Mouse (Mus musculus): ENCODE data around the gene Ccdc63.
A peak's percentile ranks its signal among the peaks of the same experiment; 100 is the strongest.

The Ccdc63 gene

DNA sequence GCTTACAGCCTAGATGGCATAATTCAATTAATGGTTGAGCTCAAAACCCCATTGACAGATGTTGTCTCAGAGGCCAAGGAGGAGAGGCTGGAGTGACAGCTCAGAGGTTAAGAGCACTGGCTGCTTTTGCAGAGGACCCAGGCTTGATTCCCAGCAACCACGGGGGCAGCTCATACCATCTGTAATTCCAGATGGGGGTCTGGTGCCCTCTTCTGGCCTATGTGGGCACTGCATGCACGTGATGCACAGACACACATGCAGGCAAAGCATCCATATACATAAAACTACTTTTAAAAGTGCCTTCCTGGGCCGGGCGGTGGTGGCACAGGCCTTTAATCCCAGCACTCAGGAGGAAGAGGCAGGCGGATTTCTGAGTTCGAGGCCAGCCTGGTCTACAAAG, 24.4 kb downstream of the Ccdc63 start:
- no peak for DNase-seq (ENCODE audit: low spot score)

- DNase-seq (ENCODE audit: low spot score) = no peak
Observed at GRCm38 (mm10) chr5:122115266-122115763, 25.3 kb downstream of the Ccdc63 start.

GRCm38 (mm10) chr5:122114176-122114575, 26.4 kb downstream of the Ccdc63 start:
- DNase-seq (ENCODE audit: low spot score) = peak; percentile 81

DNA sequence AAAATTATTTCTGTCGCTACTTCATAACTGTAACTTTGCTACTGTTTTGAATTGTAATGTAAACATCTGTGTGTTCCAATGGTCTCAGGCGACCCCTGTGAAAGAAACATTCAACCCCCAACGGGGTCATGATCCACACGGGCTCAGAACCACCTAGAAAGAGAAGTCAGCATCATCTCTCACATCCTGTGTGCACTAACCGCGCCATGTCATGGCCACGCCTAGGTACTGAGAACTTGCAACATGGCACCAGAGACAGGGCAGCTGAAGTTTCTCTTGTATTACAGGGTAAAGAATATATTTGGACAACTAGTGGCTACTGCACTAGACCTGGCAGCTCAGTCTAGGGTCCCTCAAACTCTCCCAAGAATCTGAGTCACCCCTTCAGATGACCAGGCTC, 27.2 kb downstream of the Ccdc63 start:
- no peak for DNase-seq (ENCODE audit: low spot score)

DNA sequence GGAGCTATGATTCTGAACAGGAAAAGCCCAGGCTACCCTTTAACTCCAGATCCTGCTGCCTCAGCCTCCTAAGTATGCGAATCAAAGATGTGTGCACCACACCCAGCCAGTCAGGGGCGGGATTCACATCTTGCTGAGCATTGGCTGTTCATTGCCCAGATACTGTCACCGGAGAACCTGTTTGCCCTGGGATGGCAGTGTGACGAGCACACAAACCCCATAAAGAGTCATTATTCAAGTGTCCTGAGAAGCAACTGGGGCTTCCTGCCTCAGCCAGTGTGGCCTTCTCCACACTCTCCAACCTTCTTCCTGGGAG, 28.7 kb downstream of the Ccdc63 start:
- no peak for DNase-seq (ENCODE audit: low spot score)

DNA sequence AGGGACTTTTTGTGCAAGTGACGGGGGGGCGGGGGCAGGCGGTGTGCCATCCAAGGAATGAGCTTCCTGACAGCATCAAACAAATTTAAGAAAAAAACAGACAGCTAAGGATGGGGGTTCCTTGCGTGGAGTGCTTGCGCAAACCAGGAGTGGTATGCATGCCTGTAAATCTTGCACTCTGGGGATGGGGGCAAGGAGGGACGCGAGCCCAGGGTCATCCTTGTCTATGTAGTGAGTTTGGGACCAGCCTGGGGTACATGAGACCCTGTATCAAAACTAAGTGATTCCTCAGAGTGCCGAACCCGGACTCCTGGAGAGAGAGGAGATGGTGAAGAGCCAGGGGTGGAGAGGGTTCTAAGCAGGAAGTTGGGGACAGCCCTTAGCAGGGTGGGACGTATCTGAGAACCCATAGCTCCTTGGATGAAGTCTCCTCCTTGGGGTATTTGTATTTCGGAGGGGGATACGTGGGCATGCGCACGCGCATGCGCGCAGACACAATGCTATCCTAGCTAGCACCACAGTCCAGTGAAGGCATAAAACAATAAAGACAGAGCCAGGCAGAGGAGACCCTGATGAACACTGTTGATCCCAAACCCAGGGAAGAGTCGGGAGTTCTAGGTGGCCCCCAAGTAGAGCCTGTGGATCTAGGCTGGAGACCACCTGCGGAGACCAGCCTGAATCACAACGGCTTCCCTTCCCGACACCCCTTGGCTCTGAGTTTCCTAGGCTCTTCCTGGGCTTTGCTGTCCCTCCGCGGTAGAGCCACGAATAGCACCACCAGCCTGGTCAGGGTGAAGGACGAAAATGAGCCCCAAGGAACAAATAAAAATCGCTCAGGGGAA, 29.3 kb downstream of the Ccdc63 start:
- no peak for DNase-seq (ENCODE audit: low spot score)

DNA sequence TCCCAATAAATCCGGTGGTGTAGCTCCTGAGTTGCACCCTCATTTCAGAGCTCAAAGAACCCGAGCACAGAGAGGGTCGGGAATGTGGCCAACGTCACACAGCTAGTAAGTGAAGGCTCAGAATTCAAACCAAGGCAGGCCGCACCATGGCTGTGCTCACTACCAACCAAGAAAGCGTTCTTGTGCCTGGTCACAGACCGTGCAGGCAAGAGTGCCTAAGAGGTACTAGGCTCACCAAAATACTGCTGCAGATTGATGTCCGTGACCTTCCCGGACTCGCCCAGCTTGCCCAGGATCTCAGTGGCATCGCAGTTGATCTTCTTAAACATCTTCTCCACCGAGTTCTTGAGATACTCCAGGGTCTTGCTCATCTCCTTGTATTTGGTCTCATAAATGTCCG, 30.0 kb downstream of the Ccdc63 start:
- DNase-seq (ENCODE audit: low spot score) = no peak

GRCm38 (mm10) chr5:122109325-122110060, 31.1 kb downstream of the Ccdc63 start:
- no peak for DNase-seq (ENCODE audit: low spot score)

GRCm38 (mm10) chr5:122108104-122108503, 32.5 kb downstream of the Ccdc63 start:
- DNase-seq (ENCODE audit: low spot score) = no peak

GRCm38 (mm10) chr5:122106212-122106611, 34.4 kb downstream of the Ccdc63 start:
- DNase-seq (ENCODE audit: low spot score) = no peak

DNA sequence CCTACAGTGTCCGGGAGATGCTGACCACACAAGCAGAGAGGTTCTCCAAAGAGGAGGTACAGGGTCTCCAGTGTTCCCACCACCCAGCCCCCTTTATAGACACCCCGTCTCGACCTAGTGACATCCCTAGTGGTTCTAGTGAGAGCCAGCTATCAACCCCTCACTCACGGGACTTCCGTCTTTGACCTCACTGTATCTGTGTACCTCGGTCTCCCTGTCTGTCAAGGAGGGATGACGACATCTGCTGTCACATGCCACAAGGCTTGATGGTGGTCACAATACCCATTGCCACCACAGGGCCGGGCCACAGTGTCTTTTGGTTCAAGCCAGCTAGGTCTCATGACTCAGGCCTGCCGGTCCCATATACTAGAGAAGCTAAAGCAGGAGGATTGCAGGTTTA, 35.6 kb downstream of the Ccdc63 start:
- DNase-seq (ENCODE audit: low spot score) = no peak

GRCm38 (mm10) chr5:122104201-122104600, 36.4 kb downstream of the Ccdc63 start:
- DNase-seq (ENCODE audit: low spot score) = peak; percentile 69

DNA sequence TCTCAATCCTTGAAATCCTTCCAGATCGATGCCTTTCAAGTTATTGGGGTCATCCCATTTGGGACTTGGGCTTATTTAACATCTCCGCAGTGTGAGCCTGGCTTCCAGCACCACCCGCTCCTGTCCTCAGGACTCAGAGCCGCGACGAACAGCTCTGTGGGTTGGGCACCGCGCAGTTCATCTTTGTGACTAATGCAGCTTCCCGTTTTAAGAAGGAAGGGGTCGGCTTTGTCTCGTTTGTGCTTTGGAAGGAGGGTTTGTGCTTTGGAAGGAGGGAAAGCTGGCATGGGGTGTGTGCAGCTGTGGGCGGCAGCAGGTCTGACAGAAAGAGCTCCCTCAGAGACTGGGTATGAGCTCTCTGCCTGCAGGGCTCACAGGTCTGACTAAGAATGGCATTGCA, 37.5 kb downstream of the Ccdc63 start:
- no peak for DNase-seq (ENCODE audit: low spot score)

GRCm38 (mm10) chr5:122102476-122103050, 38.1 kb downstream of the Ccdc63 start:
- DNase-seq (ENCODE audit: low spot score) = no peak

DNA sequence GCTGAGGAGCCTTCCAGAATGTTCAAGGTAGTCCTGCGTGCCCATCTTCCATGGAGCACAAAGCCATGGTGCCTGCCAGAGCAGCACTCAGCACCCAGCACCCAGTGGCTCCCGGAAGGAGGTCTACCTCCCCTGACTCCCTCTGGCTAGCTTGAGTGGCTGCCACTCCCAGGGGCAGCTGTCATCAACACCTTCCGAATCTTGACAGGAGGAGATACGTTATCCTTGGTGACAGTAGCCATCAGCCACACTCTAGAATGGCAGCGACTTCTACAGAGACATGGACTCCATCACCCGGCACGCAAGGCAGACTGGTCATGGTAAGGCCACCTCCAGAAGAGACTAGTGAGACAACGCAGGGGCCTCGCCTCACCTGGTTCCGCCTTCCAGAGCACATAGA, 46.2 kb downstream of the Ccdc63 start:
- DNase-seq (ENCODE audit: low spot score) = no peak

- no peak for DNase-seq (ENCODE audit: low spot score)
Observed at GRCm38 (mm10) chr5:122093734-122094133, 46.9 kb downstream of the Ccdc63 start.

GRCm38 (mm10) chr5:122092794-122093193, 47.8 kb downstream of the Ccdc63 start:
- no peak for DNase-seq (ENCODE audit: low spot score)

GRCm38 (mm10) chr5:122091070-122091469, 49.6 kb downstream of the Ccdc63 start:
- DNase-seq (ENCODE audit: low spot score) = peak; percentile 70

GRCm38 (mm10) chr5:122089664-122090063, 51.0 kb downstream of the Ccdc63 start:
- no peak for DNase-seq (ENCODE audit: low spot score)

DNA sequence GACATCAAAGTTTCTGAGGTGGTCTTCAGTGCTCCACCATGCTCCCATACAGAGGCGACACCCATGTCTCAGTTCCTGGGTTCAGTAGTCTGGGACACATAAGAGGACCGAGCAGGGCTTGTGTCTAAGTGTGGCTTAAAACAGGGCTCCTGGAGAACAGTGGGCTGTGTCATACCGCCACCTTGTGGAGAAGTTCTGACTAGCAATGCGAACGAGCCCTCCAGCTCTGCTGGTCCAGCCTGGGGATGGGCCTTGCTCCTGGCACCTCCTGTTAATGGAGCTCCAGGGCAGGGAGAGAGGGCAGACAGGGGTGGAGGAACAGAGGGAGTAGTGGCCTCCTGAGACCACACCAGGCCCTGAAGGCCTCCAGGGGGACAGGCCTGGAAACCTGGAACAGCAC, 51.7 kb downstream of the Ccdc63 start:
- peak; percentile 97 for DNase-seq (ENCODE audit: low spot score)

DNA sequence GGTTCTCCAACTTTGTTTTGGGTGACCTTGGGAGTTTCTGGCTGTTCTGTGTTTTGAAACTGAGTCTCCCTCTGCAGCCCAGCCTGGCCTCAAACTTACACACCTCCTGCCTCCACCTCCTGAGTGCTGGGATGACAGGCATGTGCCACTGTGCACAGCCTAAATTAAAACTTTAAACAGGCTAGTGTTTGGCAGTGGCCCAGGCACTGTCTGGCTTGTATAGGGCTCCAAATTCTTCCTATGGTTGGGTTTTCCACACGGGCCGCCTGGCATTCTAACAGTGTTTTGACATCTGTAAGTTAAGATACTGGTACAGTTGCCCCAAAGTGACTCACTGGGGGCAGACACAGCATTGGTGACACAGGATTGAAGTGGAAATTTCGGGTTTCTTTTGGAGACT, 54.5 kb downstream of the Ccdc63 start:
- DNase-seq (ENCODE audit: low spot score) = no peak

- no peak for DNase-seq (ENCODE audit: low spot score)
Observed at GRCm38 (mm10) chr5:122085291-122085690, 55.3 kb downstream of the Ccdc63 start.

DNA sequence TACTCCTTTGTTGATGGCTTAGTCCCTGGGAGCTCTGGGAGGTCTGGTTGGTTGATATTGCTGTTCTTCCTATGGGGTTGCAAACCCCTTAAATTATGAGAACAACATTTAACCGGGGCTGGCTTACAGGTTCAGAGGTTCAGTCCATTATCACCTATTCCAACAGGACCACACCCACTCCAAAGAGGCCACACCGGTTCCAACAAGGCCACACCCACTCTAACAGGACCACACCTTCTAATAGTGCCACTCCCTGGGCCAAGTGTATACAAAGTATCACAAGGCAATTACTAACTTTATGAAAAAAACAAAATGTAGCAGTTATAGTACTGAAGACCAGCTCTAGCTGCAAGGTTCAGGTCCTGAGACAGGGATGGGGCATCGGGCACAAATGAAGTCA, 56.2 kb downstream of the Ccdc63 start:
- DNase-seq (ENCODE audit: low spot score) = no peak

Measured in retina, embryonic 14.5 days (tissue).